Mouse (Mus musculus): Measurements from ENCODE around the gene Cpne9. TPM values are rescaled to one million over a fixed set of nuclear protein-coding genes. Genes with fewer than 3 reads are reported as not detected.

The Cpne9 gene
- polyA plus RNA-seq, 1 experiment: 0.13 TPM

DNA sequence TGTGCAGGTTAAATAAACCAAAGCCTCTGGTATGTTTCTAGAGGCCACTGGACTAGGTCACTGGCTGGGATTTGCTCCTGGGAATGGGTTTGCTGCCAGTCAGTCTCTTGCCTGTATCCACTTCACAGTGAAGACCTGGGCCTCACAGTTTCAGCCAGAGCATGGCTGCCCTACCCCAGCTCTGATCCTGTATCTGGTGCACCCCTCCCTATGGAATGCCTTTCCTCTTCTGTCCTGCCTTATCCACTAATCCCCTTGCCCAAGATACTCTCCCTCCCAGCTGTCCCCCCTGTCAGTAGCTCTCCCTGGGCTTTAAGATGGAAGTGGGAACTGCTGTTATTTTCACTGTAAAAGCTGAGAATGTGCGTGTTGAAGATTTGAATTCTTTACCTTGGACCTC, 14.1 kb upstream of the Cpne9 start:
- H3K4me1 ChIP-seq (ENCODE audit: control insufficient read depth, insufficient read depth, insufficient read length): no peaks in the 10 kb centered on the region
- TF ChIP-seq CTCF (IDR thresholded peaks at IDR 0.05; ENCODE audit: extremely low read depth, insufficient read depth, insufficient read length, insufficient replicate concordance) (no peak), POLR2A (IDR thresholded peaks at IDR 0.05; ENCODE audit: low read depth, low read length) (no peak)
- no peak overlapping the region for H3K4me3 ChIP-seq (ENCODE audit: extremely low read depth, insufficient read depth, insufficient read length)
- H3K27ac ChIP-seq (ENCODE audit: insufficient read depth, low read length): no peak overlapping the region
- WGBS: 98% methylated on average over 1 of the region's 1 CpGs
- no peaks in the 10 kb centered on the region for H3K27me3 ChIP-seq (ENCODE audit: control insufficient read depth, insufficient read depth, low read length)
- H3K36me3 ChIP-seq (ENCODE audit: control insufficient read depth, insufficient read depth, low read length): peaks cover 62% of the 10 kb centered on the region
- no peak for DNase-seq (ENCODE audit: low read depth in 1 of 2, low spot score in 2 of 2)

DNA sequence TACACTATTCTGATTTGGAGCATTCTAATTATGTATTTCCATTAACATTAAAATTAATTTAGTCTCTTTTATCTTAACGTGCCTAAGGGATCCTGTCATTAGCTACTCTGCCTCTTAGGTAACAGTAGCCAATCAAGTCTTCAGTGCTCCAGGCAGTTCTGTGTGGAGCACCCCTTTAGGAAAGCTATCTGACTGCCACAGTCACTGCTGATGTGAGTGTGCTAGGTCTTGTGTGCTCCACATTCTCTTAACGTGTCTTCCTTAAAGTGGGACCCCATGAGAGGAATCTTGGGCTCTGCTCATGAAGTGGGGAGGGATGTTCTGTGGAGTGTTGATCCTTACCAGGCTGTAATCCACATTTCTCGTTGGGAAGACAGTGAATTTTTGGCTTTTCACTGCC, 9.7 kb upstream of the Cpne9 start:
- H3K36me3 ChIP-seq (ENCODE audit: control insufficient read depth, insufficient read depth, low read length): peaks cover 43% of the 10 kb centered on the region
- H3K4me1 ChIP-seq (ENCODE audit: control insufficient read depth, insufficient read depth, insufficient read length): no peaks in the 10 kb centered on the region
- DNase-seq (ENCODE audit: low read depth in 1 of 2, low spot score in 2 of 2): no peak
- 0 out of 2 replicates have a peak overlapping the region, but pooled peaks have one; percentile 15 for H3K27ac ChIP-seq (ENCODE audit: insufficient read depth, low read length)
- TF ChIP-seq CTCF (IDR thresholded peaks at IDR 0.05; ENCODE audit: extremely low read depth, insufficient read depth, insufficient read length, insufficient replicate concordance): no peak
- H3K4me3 ChIP-seq (ENCODE audit: extremely low read depth, insufficient read depth, insufficient read length): no peak overlapping the region
- WGBS: 83% methylated on average over 3 of the region's 3 CpGs
- no peaks in the 10 kb centered on the region for H3K27me3 ChIP-seq (ENCODE audit: control insufficient read depth, insufficient read depth, low read length)

DNA sequence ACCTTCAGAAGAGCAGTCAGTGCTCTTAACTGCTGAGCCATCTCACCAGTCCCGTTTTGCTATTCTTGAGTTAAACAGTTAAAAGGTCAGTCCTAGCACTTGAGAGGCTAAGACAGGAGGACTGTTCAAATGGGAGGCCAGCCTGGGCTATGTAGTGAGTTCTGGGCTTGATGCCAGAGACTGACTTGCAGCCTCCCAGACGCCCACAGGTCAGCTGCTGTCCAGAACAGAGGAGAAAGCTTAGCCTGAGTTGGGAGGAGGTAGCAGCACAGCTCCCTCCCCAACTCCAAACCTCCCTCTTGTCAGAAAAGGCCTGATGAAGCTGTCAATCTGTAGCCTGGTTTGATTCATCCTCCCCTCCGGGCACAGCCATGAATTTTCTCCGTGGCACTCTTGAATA, 5.3 kb upstream of the Cpne9 start:
- peaks cover 25% of the 10 kb centered on the region for H3K36me3 ChIP-seq (ENCODE audit: control insufficient read depth, insufficient read depth, low read length)

DNA sequence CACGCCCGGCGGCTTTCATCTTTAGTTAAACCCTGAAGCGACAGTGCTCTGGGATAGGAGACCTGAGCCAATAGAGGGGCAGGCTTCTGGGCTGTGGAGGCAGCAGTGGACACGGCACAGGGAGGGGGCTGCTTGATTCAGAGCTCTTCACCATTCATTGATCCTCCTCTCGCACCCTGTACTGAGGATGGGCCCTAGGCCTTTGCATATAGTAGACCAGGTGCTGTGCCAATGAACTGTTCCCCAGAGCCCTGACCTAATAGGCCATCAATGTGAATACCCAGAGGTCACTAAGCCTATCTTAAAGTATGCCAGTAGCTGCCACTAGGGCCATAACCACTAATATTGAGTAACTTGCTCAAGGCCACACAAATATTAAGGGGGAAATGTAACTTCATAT, 431 bp upstream of the Cpne9 start:
- 80% methylated on average over 6 of the region's 6 CpGs for WGBS
- Histone ChIP-seq H3K36me3 (ENCODE audit: control insufficient read depth, insufficient read depth, low read length) (peaks cover 11% of the 10 kb centered on the region), H3K4me3 (ENCODE audit: extremely low read depth, insufficient read depth, insufficient read length) (no peak overlapping the region), H3K27me3 (ENCODE audit: control insufficient read depth, insufficient read depth, low read length) (peaks cover 6% of the 10 kb centered on the region), H3K27ac (ENCODE audit: insufficient read depth, low read length) (no peak overlapping the region), H3K4me1 (ENCODE audit: control insufficient read depth, insufficient read depth, insufficient read length) (peaks cover 3% of the 10 kb centered on the region; the same call in 1 of the 2 replicates)
- no peak for DNase-seq (ENCODE audit: low read depth in 1 of 2, low spot score in 2 of 2)
- TF ChIP-seq POLR2A (IDR thresholded peaks at IDR 0.05; ENCODE audit: low read depth, low read length): no peak
- no peak for TF ChIP-seq CTCF (IDR thresholded peaks at IDR 0.05; ENCODE audit: extremely low read depth, insufficient read depth, insufficient read length, insufficient replicate concordance)

More for the DNA sequence above, 5.3 kb upstream of the Cpne9 start:
- TF ChIP-seq CTCF (IDR thresholded peaks at IDR 0.05; ENCODE audit: extremely low read depth, insufficient read depth, insufficient read length, insufficient replicate concordance) (no peak), POLR2A (IDR thresholded peaks at IDR 0.05; ENCODE audit: low read depth, low read length) (no peak)
- no peak overlapping the region for H3K27ac ChIP-seq (ENCODE audit: insufficient read depth, low read length)
- no peak for DNase-seq (ENCODE audit: low read depth in 1 of 2, low spot score in 2 of 2)
- no peak overlapping the region for H3K4me3 ChIP-seq (ENCODE audit: extremely low read depth, insufficient read depth, insufficient read length)
- no peaks in the 10 kb centered on the region for H3K27me3 ChIP-seq (ENCODE audit: control insufficient read depth, insufficient read depth, low read length)
- 81% methylated on average over 4 of the region's 4 CpGs for WGBS
- H3K4me1 ChIP-seq (ENCODE audit: control insufficient read depth, insufficient read depth, insufficient read length): no peaks in the 10 kb centered on the region

DNA sequence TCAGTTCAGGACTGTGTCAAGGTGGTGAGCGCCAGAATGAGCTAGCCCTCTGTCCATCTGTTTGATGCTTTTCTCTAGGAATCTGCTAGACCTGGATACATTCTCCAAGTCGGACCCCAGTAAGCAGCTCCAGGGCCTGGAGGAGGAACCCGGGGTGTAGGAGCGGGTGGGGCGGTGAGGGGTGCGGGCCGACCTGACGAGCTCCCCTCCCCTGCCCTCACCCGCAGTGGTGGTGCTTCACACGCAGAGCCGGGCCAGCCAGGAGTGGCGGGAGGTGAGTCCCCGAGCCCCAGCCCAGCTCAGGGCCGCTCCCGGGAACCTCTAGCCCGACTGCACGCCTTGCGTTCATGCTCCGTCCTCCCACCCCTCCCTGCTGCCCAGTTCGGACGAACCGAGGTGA, 862 bp downstream of the Cpne9 start:
- peaks cover 6% of the 10 kb centered on the region for H3K27me3 ChIP-seq (ENCODE audit: control insufficient read depth, insufficient read depth, low read length)
- no peak for DNase-seq (ENCODE audit: low read depth in 1 of 2, low spot score in 2 of 2)
- H3K27ac ChIP-seq (ENCODE audit: insufficient read depth, low read length): no peak overlapping the region
- no peak overlapping the region for H3K4me3 ChIP-seq (ENCODE audit: extremely low read depth, insufficient read depth, insufficient read length)
- TF ChIP-seq POLR2A (IDR thresholded peaks at IDR 0.05; ENCODE audit: low read depth, low read length) (no peak), CTCF (IDR thresholded peaks at IDR 0.05; ENCODE audit: extremely low read depth, insufficient read depth, insufficient read length, insufficient replicate concordance) (no peak)
- WGBS: 6% methylated on average over 22 of the region's 22 CpGs
- peaks cover 8% of the 10 kb centered on the region for H3K36me3 ChIP-seq (ENCODE audit: control insufficient read depth, insufficient read depth, low read length)
- peaks cover 3% of the 10 kb centered on the region; the same call in 1 of the 2 replicates for H3K4me1 ChIP-seq (ENCODE audit: control insufficient read depth, insufficient read depth, insufficient read length)

DNA sequence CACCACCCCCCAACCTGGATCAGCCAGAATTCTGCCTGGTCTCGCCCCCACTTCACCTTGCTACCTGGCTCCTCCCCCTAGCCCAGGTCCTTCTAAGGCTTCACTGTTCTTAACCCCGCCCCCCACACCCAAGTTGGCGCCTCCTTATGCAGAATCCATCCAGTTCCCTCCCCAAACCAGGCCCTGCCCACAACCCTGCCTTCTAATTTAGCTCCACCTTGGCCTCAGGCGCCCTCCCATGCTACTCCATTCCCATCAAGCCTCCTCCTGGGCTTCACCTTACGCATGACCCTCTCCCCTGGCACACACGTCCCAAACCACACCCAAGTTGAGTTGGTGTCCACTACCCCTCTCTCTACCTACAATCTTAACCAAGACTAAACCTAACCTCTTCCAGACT, 1.4 kb downstream of the Cpne9 start:
- H3K27ac ChIP-seq (ENCODE audit: insufficient read depth, low read length): no peak overlapping the region
- peaks cover 8% of the 10 kb centered on the region for H3K36me3 ChIP-seq (ENCODE audit: control insufficient read depth, insufficient read depth, low read length)
- peaks cover 6% of the 10 kb centered on the region for H3K27me3 ChIP-seq (ENCODE audit: control insufficient read depth, insufficient read depth, low read length)
- WGBS: 31% methylated on average over 6 of the region's 6 CpGs
- no peak for TF ChIP-seq POLR2A (IDR thresholded peaks at IDR 0.05; ENCODE audit: low read depth, low read length)
- no peak for TF ChIP-seq CTCF (IDR thresholded peaks at IDR 0.05; ENCODE audit: extremely low read depth, insufficient read depth, insufficient read length, insufficient replicate concordance)
- peaks cover 3% of the 10 kb centered on the region; the same call in 1 of the 2 replicates for H3K4me1 ChIP-seq (ENCODE audit: control insufficient read depth, insufficient read depth, insufficient read length)
- no peak overlapping the region for H3K4me3 ChIP-seq (ENCODE audit: extremely low read depth, insufficient read depth, insufficient read length)
- no peak for DNase-seq (ENCODE audit: low read depth in 1 of 2, low spot score in 2 of 2)

DNA sequence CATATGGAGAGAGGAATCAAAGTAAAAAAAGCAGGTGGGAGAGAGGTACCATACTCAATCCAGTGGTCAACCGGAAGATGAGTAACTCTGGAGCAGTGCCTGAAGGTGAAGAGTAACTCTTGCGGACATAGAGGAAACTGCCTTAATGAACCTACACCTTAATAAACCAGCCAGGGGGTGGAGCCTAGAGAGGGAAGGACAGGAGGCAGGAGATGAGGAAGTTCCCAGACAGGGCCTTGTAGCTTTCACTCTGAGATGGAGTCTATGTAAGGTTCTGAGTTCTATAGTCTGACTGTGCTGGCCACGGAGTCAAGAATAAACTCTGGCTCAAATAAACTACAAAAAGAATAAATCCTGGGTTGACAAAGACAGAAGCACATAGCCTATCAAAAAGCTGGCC, 2.8 kb downstream of the Cpne9 start:
- H3K36me3 ChIP-seq (ENCODE audit: control insufficient read depth, insufficient read depth, low read length): peaks cover 4% of the 10 kb centered on the region
- H3K4me1 ChIP-seq (ENCODE audit: control insufficient read depth, insufficient read depth, insufficient read length): peaks cover 3% of the 10 kb centered on the region; the same call in 1 of the 2 replicates
- H3K27ac ChIP-seq (ENCODE audit: insufficient read depth, low read length): no peak overlapping the region
- H3K4me3 ChIP-seq (ENCODE audit: extremely low read depth, insufficient read depth, insufficient read length): no peak overlapping the region
- no peak for TF ChIP-seq CTCF (IDR thresholded peaks at IDR 0.05; ENCODE audit: extremely low read depth, insufficient read depth, insufficient read length, insufficient replicate concordance)
- no peak for TF ChIP-seq POLR2A (IDR thresholded peaks at IDR 0.05; ENCODE audit: low read depth, low read length)
- WGBS: 53% methylated on average over 3 of the region's 3 CpGs
- DNase-seq (ENCODE audit: low read depth in 1 of 2, low spot score in 2 of 2): no peak
- H3K27me3 ChIP-seq (ENCODE audit: control insufficient read depth, insufficient read depth, low read length): peaks cover 6% of the 10 kb centered on the region
